Mouse (Mus musculus) cerebellum, adult 18-20 months (tissue): ENCODE measurements around the gene Atf7ip.

Experiments used
- DNase-seq, 2 experiments: peaks; one replicate each; pipeline ENCODE4 v3.0.0; 2021

Atf7ip gene

GRCm38 (mm10) chr6:136525567-136525966 lies 19.6 kb downstream of the Atf7ip start:
- no peak for DNase-seq

- DNase-seq = no peak
Observed at GRCm38 (mm10) chr6:136529156-136529555, 23.2 kb downstream of the Atf7ip start.

- peak; percentile 33 to 47 for DNase-seq
Observed at GRCm38 (mm10) chr6:136531792-136532230, 25.8 kb downstream of the Atf7ip start.

GRCm38 (mm10) chr6:136532535-136533291 lies 26.7 kb downstream of the Atf7ip start:
- DNase-seq = peak; percentile 84 to 92

- DNase-seq = no peak
Observed at GRCm38 (mm10) chr6:136533804-136534203, 27.8 kb downstream of the Atf7ip start.

- no peak for DNase-seq
Observed at GRCm38 (mm10) chr6:136534444-136534843, 28.5 kb downstream of the Atf7ip start.

- no peak for DNase-seq
Observed at GRCm38 (mm10) chr6:136535176-136535575, 29.2 kb downstream of the Atf7ip start.

GRCm38 (mm10) chr6:136536121-136536520 lies 30.2 kb downstream of the Atf7ip start:
- DNase-seq = no peak

GRCm38 (mm10) chr6:136541350-136541749 lies 35.4 kb downstream of the Atf7ip start:
- DNase-seq = no peak

GRCm38 (mm10) chr6:136542105-136542504 lies 36.1 kb downstream of the Atf7ip start:
- peak in 1 of 2 experiments; percentile 22 for DNase-seq

GRCm38 (mm10) chr6:136543164-136543563 lies 37.2 kb downstream of the Atf7ip start:
- peak; percentile 70 to 79 for DNase-seq

- DNase-seq = peak in 1 of 2 experiments; percentile 33
Observed at GRCm38 (mm10) chr6:136545284-136545870, 39.4 kb downstream of the Atf7ip start.

- no peak for DNase-seq
Observed at GRCm38 (mm10) chr6:136546286-136546685, 40.3 kb downstream of the Atf7ip start.

- no peak for DNase-seq
Observed at GRCm38 (mm10) chr6:136546987-136547386, 41.0 kb downstream of the Atf7ip start.

GRCm38 (mm10) chr6:136548041-136548770 lies 42.2 kb downstream of the Atf7ip start:
- peak; percentile 77 to 84 for DNase-seq

GRCm38 (mm10) chr6:136548796-136549195 lies 42.8 kb downstream of the Atf7ip start:
- no peak for DNase-seq

GRCm38 (mm10) chr6:136549606-136550005 lies 43.6 kb downstream of the Atf7ip start:
- no peak for DNase-seq

GRCm38 (mm10) chr6:136550596-136551304 lies 44.8 kb downstream of the Atf7ip start:
- no peak for DNase-seq

- no peak for DNase-seq
Observed at GRCm38 (mm10) chr6:136551550-136552109, 45.7 kb downstream of the Atf7ip start.

- no peak for DNase-seq
Observed at GRCm38 (mm10) chr6:136553156-136553555, 47.2 kb downstream of the Atf7ip start.

GRCm38 (mm10) chr6:136553767-136554569 lies 48.0 kb downstream of the Atf7ip start:
- peak; percentile 38 to 43 for DNase-seq
